Mouse (Mus musculus): ENCODE measurements around the gene Sugp2. TPM values are rescaled to one million over a fixed set of nuclear protein-coding genes. Genes with fewer than 3 reads are reported as not detected.
A peak's percentile ranks its signal among the peaks of the same experiment; 100 is the strongest.

Gene Sugp2
- total RNA-seq, 2 experiments from 2014 or later, result 116 to 117 TPM

DNA sequence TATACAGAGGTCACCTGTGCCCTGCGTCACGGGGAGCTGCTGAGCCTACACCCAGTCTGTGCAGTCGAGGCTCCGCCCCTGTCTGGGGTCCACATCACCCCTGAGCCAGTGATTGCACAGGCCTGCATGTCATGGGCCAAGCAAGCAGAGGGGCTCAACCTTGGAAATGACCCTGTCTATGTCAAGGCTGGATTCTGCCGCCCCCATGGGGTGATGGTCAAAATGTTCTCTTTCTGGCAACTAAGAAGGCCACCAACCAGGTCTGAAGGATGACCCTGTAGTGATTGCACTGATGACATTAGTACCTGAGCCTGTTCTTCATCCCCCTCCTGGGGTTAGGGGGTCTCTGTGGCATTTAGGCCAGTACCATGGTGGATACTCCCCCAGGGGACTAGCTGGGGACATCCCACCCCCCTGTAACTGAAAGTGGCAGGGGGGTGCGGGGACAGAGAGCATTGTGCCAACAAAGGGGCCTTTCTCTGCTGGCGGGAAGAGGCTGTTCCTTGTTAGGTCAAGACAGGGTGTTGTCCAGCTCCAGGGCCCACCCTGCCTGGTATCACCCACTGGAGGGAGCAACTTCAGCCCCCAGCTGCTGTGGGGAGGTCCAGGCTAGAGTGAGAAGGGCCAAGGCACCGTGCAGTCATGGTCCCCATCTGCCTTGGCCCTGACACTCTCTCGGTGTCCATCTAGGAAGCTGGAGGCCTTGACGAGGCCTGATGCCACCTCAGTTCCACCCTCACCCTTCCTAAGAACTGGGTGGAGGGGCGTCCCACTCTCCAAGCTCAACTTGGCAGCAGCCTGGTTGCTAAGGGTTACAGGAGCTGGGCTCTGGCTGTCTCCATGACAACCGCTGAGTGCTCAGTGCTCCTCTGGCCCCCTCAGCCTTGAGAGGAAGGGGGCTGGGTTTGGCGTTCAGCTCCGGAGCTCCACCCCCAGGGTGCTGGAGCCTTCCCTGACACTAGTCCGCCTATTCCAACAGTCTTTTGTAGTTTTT is 82.8 kb downstream of the Sugp2 start:
- peak; percentile 91 to 97 for DNase-seq (ENCODE audit: low spot score in 2 of 2)
- intact Hi-C loops (cut with DNase I), result no loop called here

DNA sequence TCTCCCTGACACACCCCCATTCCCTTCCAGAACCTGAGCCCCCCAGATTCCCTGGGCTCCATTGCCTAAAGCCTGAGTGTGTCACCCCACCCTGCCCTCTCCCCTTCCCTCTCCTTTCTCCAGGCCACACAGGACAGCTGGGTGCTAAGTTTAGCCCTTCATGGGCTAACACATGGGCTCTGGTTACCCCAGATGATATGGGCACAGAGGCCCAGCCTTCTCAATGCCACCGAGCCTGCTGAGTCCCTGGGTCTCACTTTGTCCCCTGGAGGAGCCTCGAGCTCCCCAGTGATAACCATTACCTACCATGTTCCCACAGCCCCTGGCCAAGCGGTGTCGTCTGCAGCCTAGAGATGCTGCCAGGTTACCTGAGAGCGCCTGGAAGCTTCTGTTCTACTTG is 83.8 kb downstream of the Sugp2 start:
- DNase-seq (ENCODE audit: low spot score in 2 of 2), result no peak
- intact Hi-C loops (cut with DNase I), result no loop called here

DNA sequence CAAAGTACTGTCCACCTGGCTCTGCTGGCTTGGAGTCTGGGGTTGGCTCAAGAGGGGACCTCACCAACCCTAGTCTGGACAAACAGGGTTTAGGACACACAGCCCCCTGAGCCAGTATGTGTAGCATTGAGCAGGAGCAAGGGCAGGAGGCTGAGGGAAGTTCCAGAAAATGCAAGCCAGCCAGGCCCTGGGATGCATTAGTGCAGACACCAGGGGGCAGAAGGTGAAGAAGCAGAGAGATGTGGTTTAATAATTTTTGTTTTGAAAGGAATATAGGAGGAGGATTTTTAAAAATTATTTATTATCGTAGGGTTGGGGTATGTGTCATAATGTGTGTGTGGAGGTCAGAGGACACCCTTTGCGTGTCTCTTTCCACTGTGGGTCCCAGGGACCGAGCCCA is 89.7 kb downstream of the Sugp2 start:
- DNase-seq (ENCODE audit: low spot score in 2 of 2), result no peak
- intact Hi-C loops (cut with DNase I), result no loop called here

DNA sequence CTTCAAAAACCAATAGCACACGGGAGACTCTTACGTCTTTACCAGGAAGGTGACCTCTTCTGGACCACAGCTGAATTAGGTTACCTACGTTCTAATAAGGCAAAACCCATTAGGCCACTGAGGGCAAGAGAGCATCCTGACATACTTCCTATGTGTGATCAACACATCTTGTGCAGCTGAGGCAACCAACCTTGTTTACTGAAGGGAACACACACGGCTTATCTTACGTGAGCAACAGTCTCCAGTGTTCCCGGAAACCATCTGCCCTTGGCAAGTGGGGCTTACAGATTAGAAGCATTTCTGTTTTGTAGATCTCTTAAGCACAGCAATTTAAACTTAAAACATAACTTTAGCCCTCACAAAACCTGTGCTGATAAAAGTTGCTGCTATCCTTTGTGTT is 93.5 kb downstream of the Sugp2 start:
- intact Hi-C loops (cut with DNase I), result no loop called here
- DNase-seq (ENCODE audit: low spot score in 2 of 2), result no peak

DNA sequence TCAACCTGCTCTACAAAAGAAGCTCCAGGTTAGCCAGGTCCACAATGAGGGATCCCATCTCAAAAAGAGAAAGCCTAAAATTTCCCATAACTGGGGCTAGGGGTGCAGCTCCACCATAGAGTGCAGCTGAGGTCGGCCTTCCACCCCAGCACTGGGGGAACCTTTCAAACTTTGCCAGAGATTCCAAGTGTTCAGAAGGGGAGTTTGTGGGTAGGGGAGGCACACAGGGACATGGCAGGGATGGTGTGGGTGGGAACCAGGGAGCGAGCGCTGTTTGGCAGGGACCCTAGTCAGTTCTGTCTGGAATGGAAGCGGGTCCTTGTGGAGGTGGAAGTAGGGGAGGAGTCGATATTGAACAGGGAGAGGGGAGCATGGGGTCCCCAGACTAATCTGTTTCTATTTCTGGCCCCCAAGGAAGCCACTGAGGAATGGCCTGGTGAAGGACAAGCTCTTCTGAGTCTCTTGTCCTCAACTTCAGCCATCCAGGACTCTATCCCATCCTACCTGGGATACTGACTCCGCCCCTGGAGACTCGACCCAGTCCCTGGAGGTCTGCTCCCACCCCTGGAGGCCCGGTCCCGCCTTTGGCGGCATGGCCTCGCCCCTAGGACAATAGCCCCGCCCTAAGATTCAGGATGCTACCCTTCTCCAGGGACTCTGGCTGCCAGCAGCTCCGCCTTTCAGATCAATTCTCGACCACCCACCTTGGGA is 95.3 kb downstream of the Sugp2 start, which contains the start of gene Gdf1:
Gene Gdf1 (plus strand): TSS at position 694 of the 711 bp plus-strand sequence.
- no peak for DNase-seq (ENCODE audit: low spot score in 2 of 2)
- intact Hi-C loops (cut with DNase I), result no loop called here

Other genes with a start within 250 kb of the Sugp2 start
- 10 to 100 TPM; 23.1 to 25.2 TPM for gene Gatad2a, start 237.8 kb upstream of the Sugp2 start, total RNA-seq (2021)
- gene Mau2, start 191.5 kb upstream of the Sugp2 start, total RNA-seq (2021), result 10 to 100 TPM; 82.8 to 83.3 TPM
- gene Sugp1, start 191.4 kb upstream of the Sugp2 start, total RNA-seq (2021), result 10 to 100 TPM; 47.7 to 52.0 TPM
- 1 to 10 TPM; 1.7 to 2.4 TPM for gene Tm6sf2, start 161.3 kb upstream of the Sugp2 start, total RNA-seq (2021)
- gene Hapln4, start 150.8 kb upstream of the Sugp2 start, total RNA-seq (2021), result 10 to 100 TPM; 17.9 to 20.9 TPM
- gene Ncan, start 113.4 kb upstream of the Sugp2 start, total RNA-seq (2021), result 100 to 1,000 TPM; 342 to 344 TPM
- gene Nr2c2ap, start 102.9 kb upstream of the Sugp2 start, total RNA-seq (2021), result 10 to 100 TPM; 25.5 to 28.1 TPM
- gene Rfxank, start 95.1 kb upstream of the Sugp2 start, total RNA-seq (2021), result 1 to 10 TPM; 9.2 to 9.6 TPM
- gene Borcs8, start 94.7 kb upstream of the Sugp2 start, total RNA-seq (2021), result 10 to 100 TPM; 44.3 to 48.7 TPM
- not detected for gene Mef2b, start 94.5 kb upstream of the Sugp2 start, total RNA-seq (2021)
- 10 to 100 TPM; 51.3 to 53.2 TPM for gene Tmem161a, start 61.9 kb upstream of the Sugp2 start, total RNA-seq (2021)
- 10 to 100 TPM; 32.7 to 34.5 TPM for gene Slc25a42, start 21.9 kb upstream of the Sugp2 start, total RNA-seq (2021)
- 10 to 100 TPM; 57.1 to 68.7 TPM for gene Armc6, start 240 bp downstream of the Sugp2 start, total RNA-seq (2021)
- 10 to 100 TPM; 10.5 to 12.9 TPM for gene Homer3, start 48.6 kb downstream of the Sugp2 start, total RNA-seq (2021)
- 10 to 100 TPM; 43.5 to 44.6 TPM for gene Ddx49, start 68.3 kb downstream of the Sugp2 start, total RNA-seq (2021)
- gene Cope, start 68.3 kb downstream of the Sugp2 start, total RNA-seq (2021), result 100 to 1,000 TPM; 122 to 132 TPM
- 100 to 1,000 TPM; 118 to 126 TPM for gene Cers1, start 81.5 kb downstream of the Sugp2 start, total RNA-seq (2021)
- gene Gdf1, start 95.6 kb downstream of the Sugp2 start, total RNA-seq (2021), result 10 to 100 TPM; 15.4 to 20.8 TPM
- gene Upf1, start 119.1 kb downstream of the Sugp2 start, total RNA-seq (2021), result 10 to 100 TPM; 49.8 to 53.4 TPM
- gene Comp, start 139.3 kb downstream of the Sugp2 start, total RNA-seq (2021), result under 1 TPM; 0.51 to 0.72 TPM
- 100 to 1,000 TPM; 109 to 111 TPM for gene Crtc1, start 205.4 kb downstream of the Sugp2 start, total RNA-seq (2021)
- 10 to 100 TPM; 37.2 to 37.9 TPM for gene Klhl26, start 242.7 kb downstream of the Sugp2 start, total RNA-seq (2021)